ENCODE assay signal across 1 mouse cellular context in genomic region chr4:139311707-139312106, GRCm38 (mm10).
TF ChIP-seq lines count a peak whose summit lies in the region.

No protein-coding gene starts in this region.

TF ChIP-seq in CH12.LX, 34 proteins besides CTCF, POLR2A, EP300 and RAD21 (continued from another document):
- TF ChIP-seq RCOR1 (conservative IDR thresholded peaks at IDR 0.05; ENCODE audit: low read depth, low read length) (no peak), POLR2AphosphoS2 (IDR thresholded peaks at IDR 0.05; ENCODE audit: low read depth, low read length) (no peak), SIN3A (IDR thresholded peaks at IDR 0.05; ENCODE audit: low read length) (no peak), ZMIZ1 (IDR thresholded peaks at IDR 0.05; ENCODE audit: low read depth, low read length) (no peak), UBTF (IDR thresholded peaks at IDR 0.05; ENCODE audit: low read depth, low read length) (no peak), E2F4 (IDR thresholded peaks at IDR 0.05; ENCODE audit: insufficient replicate concordance, low read depth, low read length) (no peak), MEF2A (IDR thresholded peaks at IDR 0.05; ENCODE audit: borderline replicate concordance, low read depth, low read length) (no peak), JUND (conservative IDR thresholded peaks at IDR 0.05; ENCODE audit: low read depth, low read length) (no peak)
